Mouse (Mus musculus) bone marrow, adult 2 months (tissue): ENCODE results near the gene Nme7.

ENCODE experiments used
- CTCF ChIP-seq: fragments of 200-500 bp; IDR thresholded peaks from 2 replicates; pipeline ENCODE4 v1.5.1; 2011; ENCODE audit warnings: low read length, control low read depth; ENCODE audit not compliant: control insufficient read depth, insufficient read depth
- POLR2A ChIP-seq: fragments of 200-500 bp; IDR thresholded peaks from 2 replicates; pipeline ENCODE4 v1.6.1; 2011; ENCODE audit warnings: low read depth, mild to moderate bottlenecking, control low read depth, low read length, borderline replicate concordance; ENCODE audit not compliant: control insufficient read depth

DNA sequence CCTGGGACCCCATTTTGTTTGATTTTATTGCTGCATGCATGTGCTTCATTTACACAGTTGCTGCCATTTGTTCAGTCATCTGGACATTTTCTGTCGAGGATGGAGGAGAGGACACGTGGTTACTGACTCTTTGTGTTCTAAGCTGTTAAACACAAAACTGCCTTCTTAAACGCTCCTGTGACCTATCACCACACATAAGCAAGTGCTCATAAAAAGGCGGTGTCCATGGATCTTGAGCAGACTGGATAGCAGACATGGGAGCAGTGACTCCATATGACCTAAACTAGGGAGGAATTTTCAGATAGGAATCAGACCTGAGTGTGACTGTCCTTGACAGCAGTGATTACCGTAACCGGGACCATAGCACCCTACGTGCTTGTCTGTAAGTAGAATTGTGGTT, 70.1 kb downstream of the Nme7 start:
- TF ChIP-seq POLR2A (no peak), CTCF (no peak)
